Mouse (Mus musculus) kidney, adult 2 months (tissue): ENCODE results near the gene Tet2. TPM values are rescaled to one million over a fixed set of nuclear protein-coding genes. Genes with fewer than 3 reads are reported as not detected.

Source experiments
- DNase-seq: peaks from one replicate; pipeline ENCODE4 v3.0.0; 2021
- H3K27ac ChIP-seq: fragments of 200-500 bp; 2 replicates; pipeline ENCODE4 v1.5.1; 2012; ENCODE audit warnings: low read depth, low read length, control low read depth, inconsistent platforms; ENCODE audit not compliant: insufficient read depth
- H3K27me3 ChIP-seq: fragments of 200-500 bp; replicated peaks from 2 replicates; pipeline ENCODE4 v1.6.1; 2012; ENCODE audit warnings: mild to moderate bottlenecking, moderate library complexity, low read length, inconsistent platforms; ENCODE audit not compliant: control insufficient read depth, insufficient read depth
- H3K36me3 ChIP-seq: fragments of 200-500 bp; 2 replicates; pipeline ENCODE4 v1.6.1; 2012; ENCODE audit warnings: mild to moderate bottlenecking, moderate library complexity, low read length, inconsistent platforms; ENCODE audit not compliant: control insufficient read depth, insufficient read depth
- H3K4me1 ChIP-seq: fragments of 200-500 bp; 2 replicates; pipeline ENCODE4 v1.6.1; 2011; ENCODE audit warnings: low read length; ENCODE audit not compliant: control insufficient read depth, insufficient read depth
- H3K4me3 ChIP-seq: fragments of 200-500 bp; 2 replicates; pipeline ENCODE4 v1.5.1; 2011; ENCODE audit warnings: mild to moderate bottlenecking, low read depth, low read length, control low read depth; ENCODE audit not compliant: insufficient read depth
- CTCF ChIP-seq: fragments of 200-500 bp; conservative IDR thresholded peaks from 2 replicates; pipeline ENCODE4 v1.5.1; 2011; ENCODE audit warnings: low read depth, mild to moderate bottlenecking, control low read depth, low read length, moderate library complexity, mixed read lengths; ENCODE audit not compliant: insufficient read depth, insufficient read length
- POLR2A ChIP-seq: fragments of 200-500 bp; IDR thresholded peaks from one replicate; pipeline ENCODE4 v1.6.1; 2011; ENCODE audit warnings: low read depth, low read length, control low read depth
- WGBS: fragments of 180-500 bp; shearing (Covaris S2); methylation state at CpG from one replicate; pipeline ENCODE4 v1.1.7; 2018; 5-methylcytosine and 5-hydroxymethylcytosine counted together
- polyA plus RNA-seq: library from polyadenylated mRNA; depleted of rRNA; stranded (reverse); fragments of >200 nt; gene quantifications from 2 replicates; pipeline ENCODE4 v1.2.3, GENCODE M21; 2012

The Tet2 gene
- polyA plus RNA-seq, 1 experiment = 15.9 TPM

DNA sequence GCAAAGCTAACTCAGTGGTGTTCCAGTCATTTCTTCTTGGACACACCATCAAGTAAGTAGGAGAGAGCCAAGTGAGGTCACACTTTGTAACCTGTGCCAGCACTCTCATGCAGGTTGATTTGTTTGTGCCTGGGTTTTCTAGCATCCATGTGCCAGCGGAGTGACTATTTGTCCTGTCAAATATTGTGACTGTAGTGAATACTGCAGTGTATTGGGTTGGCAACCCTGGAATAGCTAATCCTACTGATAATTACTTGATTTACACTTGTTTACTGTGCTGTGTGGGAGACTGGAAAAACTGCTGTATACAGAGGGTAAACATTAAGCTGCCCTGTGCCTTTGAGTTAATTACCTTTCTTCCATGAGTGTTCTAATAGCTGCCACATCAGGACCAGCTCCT is 62.1 kb downstream of the Tet2 start:
- TF ChIP-seq CTCF (no peak), POLR2A (no peak)
- no peaks in the 10 kb centered on the region for H3K4me1 ChIP-seq
- H3K4me3 ChIP-seq = no peak overlapping the region
- DNase-seq = peak; percentile 27
- no peaks in the 10 kb centered on the region for H3K27me3 ChIP-seq
- H3K27ac ChIP-seq = no peak overlapping the region
- 81% methylated on average over 1 of the region's 1 CpGs for WGBS
- peaks cover 5% of the 10 kb centered on the region for H3K36me3 ChIP-seq

DNA sequence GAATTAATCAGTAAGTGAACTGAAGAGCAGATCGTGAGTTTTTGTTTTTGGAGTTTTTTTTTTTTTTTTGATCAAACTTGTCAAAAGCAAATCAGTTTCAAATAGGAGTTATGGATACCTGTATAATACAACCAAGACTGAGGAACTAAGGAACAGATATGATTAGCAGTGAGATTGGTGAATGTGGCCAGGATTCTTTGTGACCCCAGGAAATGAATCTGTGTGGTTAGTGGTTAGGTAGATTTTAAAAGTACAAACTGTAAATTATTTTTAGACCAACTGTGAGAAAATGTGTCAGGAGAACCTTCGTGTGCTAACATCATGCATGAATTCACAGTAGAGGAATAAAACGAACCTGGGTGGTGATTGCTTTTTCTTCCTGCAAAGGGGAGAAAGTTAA is 66.0 kb downstream of the Tet2 start:
- 48% methylated on average over 3 of the region's 3 CpGs for WGBS
- no peaks in the 10 kb centered on the region for H3K4me1 ChIP-seq
- TF ChIP-seq CTCF (no peak), POLR2A (no peak)
- peaks cover 5% of the 10 kb centered on the region for H3K36me3 ChIP-seq
- DNase-seq = no peak
- H3K4me3 ChIP-seq = no peak overlapping the region
- H3K27ac ChIP-seq = no peak overlapping the region
- H3K27me3 ChIP-seq = no peaks in the 10 kb centered on the region

DNA sequence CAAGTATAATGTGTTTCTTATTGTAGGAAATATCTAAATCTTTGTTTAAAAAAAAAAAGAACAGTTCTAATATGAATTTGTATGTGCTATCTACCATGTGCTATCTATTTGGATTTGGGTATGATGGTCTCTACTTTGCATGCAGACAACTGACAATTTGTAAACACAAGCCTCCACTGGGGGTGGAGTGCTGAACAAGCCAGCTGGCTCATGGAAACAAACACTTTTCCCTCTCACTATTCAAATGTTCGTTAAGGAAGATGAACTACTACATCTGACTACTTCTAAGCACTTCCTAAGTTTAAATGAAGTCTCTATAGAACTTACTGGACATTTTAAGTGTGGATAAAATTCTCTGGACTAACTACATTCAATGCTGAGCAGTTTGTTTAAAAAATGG is 71.2 kb downstream of the Tet2 start:
- peaks cover 5% of the 10 kb centered on the region for H3K36me3 ChIP-seq
- no peak for TF ChIP-seq POLR2A
- TF ChIP-seq CTCF = no peak

DNA sequence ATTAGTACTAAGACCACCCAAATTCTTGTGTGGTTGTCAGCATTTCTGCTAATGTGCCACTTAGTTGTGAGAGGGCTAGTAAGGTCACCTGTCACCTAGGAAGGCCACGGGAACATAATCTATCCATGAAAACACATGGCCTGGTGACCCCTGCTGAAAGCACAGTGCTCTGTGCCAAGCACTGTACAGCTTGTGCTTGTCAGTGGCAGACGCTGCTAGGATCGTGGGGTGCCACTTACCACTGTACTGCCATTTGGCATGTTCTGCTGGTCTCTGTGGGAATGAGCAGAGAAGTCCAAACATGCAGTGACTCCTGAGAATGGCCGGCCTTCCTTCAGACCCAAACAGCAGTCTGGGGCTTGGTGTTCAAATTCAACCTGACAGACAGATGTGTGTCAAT is 73.8 kb downstream of the Tet2 start:
- TF ChIP-seq CTCF (no peak), POLR2A (no peak)
- H3K4me3 ChIP-seq = no peak overlapping the region
- no peaks in the 10 kb centered on the region for H3K4me1 ChIP-seq
- H3K27ac ChIP-seq = no peak overlapping the region
- no peaks in the 10 kb centered on the region for H3K27me3 ChIP-seq
- H3K36me3 ChIP-seq = peaks cover 15% of the 10 kb centered on the region
- 82% methylated on average over 4 of the region's 4 CpGs for WGBS
- DNase-seq = no peak

More for the DNA sequence above, 71.2 kb downstream of the Tet2 start:
- no peak overlapping the region for H3K4me3 ChIP-seq
- 73% methylated on average over 1 of the region's 1 CpGs for WGBS
- H3K27ac ChIP-seq = no peak overlapping the region
- no peak for DNase-seq
- no peaks in the 10 kb centered on the region for H3K4me1 ChIP-seq
- H3K27me3 ChIP-seq = no peaks in the 10 kb centered on the region

DNA sequence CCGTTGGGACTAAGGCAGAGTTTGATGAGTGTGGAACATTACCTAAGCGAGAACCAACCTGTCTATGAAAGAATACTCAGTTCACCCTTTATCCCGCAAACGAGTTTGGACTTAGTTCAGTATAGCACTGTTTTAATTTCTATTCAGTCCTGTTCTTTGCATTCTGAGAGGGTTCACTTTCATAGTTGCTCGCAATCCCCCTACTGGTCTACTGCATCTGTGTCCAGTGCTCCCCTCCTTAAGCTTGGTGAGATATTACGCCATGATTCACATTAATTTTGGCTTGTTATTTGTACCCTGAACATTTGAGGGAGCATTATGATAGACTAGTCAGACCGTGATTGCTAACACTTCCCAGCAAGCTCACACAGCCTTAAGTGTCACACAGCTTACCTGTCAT is 76.1 kb downstream of the Tet2 start:
- Histone ChIP-seq H3K36me3 (peaks cover 15% of the 10 kb centered on the region), H3K4me3 (no peak overlapping the region), H3K27ac (no peak overlapping the region), H3K4me1 (no peaks in the 10 kb centered on the region), H3K27me3 (no peaks in the 10 kb centered on the region)
- WGBS = 94% methylated on average over 7 of the region's 7 CpGs
- TF ChIP-seq CTCF (no peak), POLR2A (no peak)
- DNase-seq = no peak

DNA sequence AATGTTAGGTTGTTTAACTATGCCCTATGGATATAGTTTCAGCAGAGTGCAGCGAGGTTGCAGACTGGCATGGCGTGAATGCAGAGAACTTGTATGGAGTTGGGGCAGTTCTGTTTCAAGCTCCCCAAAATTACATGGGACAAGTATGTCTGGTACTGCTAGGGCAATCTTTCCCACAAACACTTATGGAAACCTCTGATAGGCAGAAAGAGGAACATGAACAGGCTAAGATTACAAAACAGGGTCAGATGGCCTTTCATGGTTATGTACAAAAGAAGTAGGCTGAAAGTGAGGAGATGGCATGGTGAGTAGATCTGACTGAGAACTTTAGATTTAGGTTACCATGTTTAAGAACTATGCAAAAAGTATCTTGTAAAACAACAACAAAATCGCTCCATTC is 81.7 kb downstream of the Tet2 start:
- Histone ChIP-seq H3K4me1 (no peaks in the 10 kb centered on the region), H3K4me3 (no peak overlapping the region), H3K27ac (no peak overlapping the region), H3K36me3 (peaks cover 7% of the 10 kb centered on the region), H3K27me3 (no peaks in the 10 kb centered on the region)
- DNase-seq = no peak
- TF ChIP-seq CTCF (no peak), POLR2A (no peak)
- WGBS = 96% methylated on average over 3 of the region's 3 CpGs

DNA sequence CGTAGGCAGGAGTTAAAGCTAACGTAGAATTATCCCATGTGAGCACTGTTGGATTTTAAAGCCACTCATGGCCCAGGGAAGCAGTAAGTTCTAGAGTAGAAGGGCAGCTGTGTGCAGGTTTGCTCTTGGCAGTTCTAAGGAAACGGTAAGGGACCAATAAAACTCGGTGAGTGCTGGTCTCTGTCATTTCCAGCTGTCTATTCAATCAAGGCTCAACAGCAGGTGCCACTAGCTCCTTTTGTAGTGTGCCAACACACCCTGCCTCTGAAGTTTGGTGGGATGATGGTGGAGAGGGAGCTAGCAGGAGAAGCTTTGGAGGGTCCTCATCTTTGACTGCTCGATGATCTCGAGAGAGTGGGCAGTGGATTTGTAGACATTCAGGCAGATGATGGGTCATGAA is 82.5 kb downstream of the Tet2 start:
- H3K4me3 ChIP-seq = no peak overlapping the region
- H3K4me1 ChIP-seq = no peaks in the 10 kb centered on the region
- H3K27ac ChIP-seq = no peak overlapping the region
- peaks cover 4% of the 10 kb centered on the region for H3K36me3 ChIP-seq
- TF ChIP-seq POLR2A = no peak
- TF ChIP-seq CTCF = no peak
- WGBS = 87% methylated on average over 6 of the region's 6 CpGs
- no peak for DNase-seq
- H3K27me3 ChIP-seq = no peaks in the 10 kb centered on the region

DNA sequence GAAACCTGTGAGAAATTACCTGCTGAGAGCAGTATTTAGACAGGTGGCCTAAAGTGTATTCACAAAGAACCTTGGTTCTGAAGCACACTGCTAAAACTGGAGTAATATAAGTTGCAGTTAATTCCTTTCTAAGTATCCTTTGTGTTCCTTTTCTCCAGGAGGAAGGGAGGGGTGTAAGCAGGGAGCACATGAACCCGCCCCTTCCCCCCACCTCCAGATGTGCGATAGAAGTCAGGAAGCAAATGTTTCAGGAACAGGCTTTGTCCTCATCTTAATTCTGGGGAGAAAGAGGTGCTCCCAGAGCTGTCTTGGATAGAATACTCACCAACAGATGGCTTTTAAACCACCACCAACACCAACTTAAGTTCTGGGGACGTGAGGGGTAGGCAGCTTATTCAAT is 82.9 kb downstream of the Tet2 start:
- no peak overlapping the region for H3K27ac ChIP-seq
- no peak for DNase-seq
- 80% methylated on average over 3 of the region's 3 CpGs for WGBS
- TF ChIP-seq POLR2A (no peak), CTCF (no peak)
- H3K36me3 ChIP-seq = peaks cover under 1% of the 10 kb centered on the region
- H3K4me3 ChIP-seq = no peak overlapping the region
- H3K27me3 ChIP-seq = no peaks in the 10 kb centered on the region
- H3K4me1 ChIP-seq = no peaks in the 10 kb centered on the region
